Mouse (Mus musculus) liver, embryonic 12.5 days (tissue): ENCODE data around the gene Appbp2. TPM values are rescaled to one million over a fixed set of nuclear protein-coding genes. Genes with fewer than 3 reads are reported as not detected.

Experiments used
- ATAC-seq: fragments of 200-750 bp; cut with Nextera tagmentation; 2 replicates; pipeline ENCODE4 v1.8.0; 2017; ENCODE audit warnings: moderate number of reproducible peaks, mild to moderate bottlenecking, moderate library complexity
- H3K27ac ChIP-seq: fragments of 300-500 bp; sonication (generic); 2 replicates; pipeline ENCODE4 v1.5.1; 2016; ENCODE audit warnings: mild to moderate bottlenecking
- H3K27me3 ChIP-seq: fragments of 300-500 bp; sonication (generic); replicated peaks from 2 replicates; pipeline ENCODE4 v1.6.1; 2016; ENCODE audit warnings: mild to moderate bottlenecking, moderate library complexity
- H3K36me3 ChIP-seq: fragments of 300-500 bp; sonication (generic); 2 replicates; pipeline ENCODE4 v1.6.1; 2016; ENCODE audit warnings: mild to moderate bottlenecking, moderate library complexity
- H3K4me1 ChIP-seq: fragments of 300-500 bp; sonication (generic); 2 replicates; pipeline ENCODE4 v1.6.1; 2016
- H3K4me2 ChIP-seq: fragments of 300-500 bp; sonication (generic); 2 replicates; pipeline ENCODE4 v1.6.1; 2016; ENCODE audit warnings: mild to moderate bottlenecking, moderate library complexity
- H3K4me3 ChIP-seq: fragments of 300-500 bp; sonication (generic); 2 replicates; pipeline ENCODE4 v1.5.1; 2016; ENCODE audit warnings: mild to moderate bottlenecking, moderate library complexity
- H3K9ac ChIP-seq: fragments of 300-500 bp; sonication (generic); 2 replicates; pipeline ENCODE4 v1.6.1; 2016; ENCODE audit warnings: mild to moderate bottlenecking, moderate library complexity
- H3K9me3 ChIP-seq: fragments of 300-500 bp; sonication (generic); replicated peaks from 2 replicates; pipeline ENCODE4 v1.6.1; 2016; ENCODE audit warnings: mild to moderate bottlenecking, moderate library complexity
- WGBS: fragments of 180-500 bp; shearing (Covaris S2); methylation state at CpG from one replicate; pipeline ENCODE4 v1.1.7; 2016; ENCODE audit not compliant: insufficient replicate concordance; 5-methylcytosine and 5-hydroxymethylcytosine counted together
- polyA plus RNA-seq: library from polyadenylated mRNA; unstranded; fragments of >200 nt; fragmentation: Nextera tagmentation; extraction: Ambion mirVana; gene quantifications from 2 replicates; pipeline ENCODE4 v1.2.1, GENCODE M21; 2016

Appbp2 gene
- polyA plus RNA-seq, 1 experiment from 2014 or later: 22.9 TPM

GRCm38 (mm10) chr11:85152256-85152930, 82.5 kb downstream of the Appbp2 start:
- H3K4me1 ChIP-seq: peaks cover 4% of the 10 kb centered on the region
- H3K4me3 ChIP-seq: no peak overlapping the region
- WGBS: 67% methylated on average over 2 of the region's 2 CpGs
- H3K9ac ChIP-seq: no peak overlapping the region
- H3K27me3 ChIP-seq: peaks cover 2% of the 10 kb centered on the region; the same call in 1 of the 2 replicates
- H3K36me3 ChIP-seq: no peaks in the 10 kb centered on the region
- H3K9me3 ChIP-seq: no peaks in the 10 kb centered on the region
- H3K27ac ChIP-seq: no peak overlapping the region
- no peak for ATAC-seq
- no peak overlapping the region for H3K4me2 ChIP-seq

- Histone ChIP-seq H3K9ac (peak within 1 kb of the TSS; percentile 99), H3K36me3 (peaks cover 19% of the 10 kb centered on the region), H3K27me3 (no peaks in the 10 kb centered on the region), H3K9me3 (no peaks in the 10 kb centered on the region), H3K4me2 (peak within 1 kb of the TSS; percentile 77), H3K4me1 (peaks cover 49% of the 10 kb centered on the region), H3K4me3 (peak within 1 kb of the TSS; percentile 99), H3K27ac (peak within 1 kb of the TSS; percentile 94)
- peak; percentile 96 for ATAC-seq
- under 1% methylated on average over 87 of the region's 94 CpGs for WGBS
These were observed 95.1 kb downstream of the Appbp2 start, which contains the start of gene Usp32 for GRCm38 (mm10) chr11:85139581-85140540. Gene Usp32, minus strand, starts transcription at chr11:85140161.

- Histone ChIP-seq H3K9ac (peak overlapping the region; percentile 99), H3K4me2 (peak overlapping the region; percentile 77), H3K36me3 (peaks cover 29% of the 10 kb centered on the region), H3K4me1 (peaks cover 54% of the 10 kb centered on the region), H3K9me3 (no peaks in the 10 kb centered on the region), H3K27ac (peak overlapping the region; percentile 92), H3K4me3 (peak overlapping the region; percentile 99), H3K27me3 (no peaks in the 10 kb centered on the region)
- WGBS: 5% methylated on average over 17 of the region's 17 CpGs
- no peak for ATAC-seq
These were observed 96.0 kb downstream of the Appbp2 start for GRCm38 (mm10) chr11:85138776-85139474.

Other genes with a start within 250 kb of the Appbp2 start
- gene Usp32, start 95.0 kb downstream of the Appbp2 start, polyA plus RNA-seq: 10.6 and 12.0 TPM in 2 replicates
- gene 1700125H20Rik, start 64.7 kb downstream of the Appbp2 start, polyA plus RNA-seq: not detected in 2 replicates
- 25.9 and 26.1 TPM in 2 replicates for gene Ppm1d, start 76.1 kb upstream of the Appbp2 start, polyA plus RNA-seq
- gene Bcas3, start 118.0 kb upstream of the Appbp2 start, polyA plus RNA-seq: 18.2 and 23.4 TPM in 2 replicates